Mouse (Mus musculus): ENCODE results near the gene Lsm11. TPM values are rescaled to one million over a fixed set of nuclear protein-coding genes. Genes with fewer than 3 reads are reported as not detected.

Gene Lsm11
- polyA plus RNA-seq, 1 experiment, result 8.5 TPM

DNA sequence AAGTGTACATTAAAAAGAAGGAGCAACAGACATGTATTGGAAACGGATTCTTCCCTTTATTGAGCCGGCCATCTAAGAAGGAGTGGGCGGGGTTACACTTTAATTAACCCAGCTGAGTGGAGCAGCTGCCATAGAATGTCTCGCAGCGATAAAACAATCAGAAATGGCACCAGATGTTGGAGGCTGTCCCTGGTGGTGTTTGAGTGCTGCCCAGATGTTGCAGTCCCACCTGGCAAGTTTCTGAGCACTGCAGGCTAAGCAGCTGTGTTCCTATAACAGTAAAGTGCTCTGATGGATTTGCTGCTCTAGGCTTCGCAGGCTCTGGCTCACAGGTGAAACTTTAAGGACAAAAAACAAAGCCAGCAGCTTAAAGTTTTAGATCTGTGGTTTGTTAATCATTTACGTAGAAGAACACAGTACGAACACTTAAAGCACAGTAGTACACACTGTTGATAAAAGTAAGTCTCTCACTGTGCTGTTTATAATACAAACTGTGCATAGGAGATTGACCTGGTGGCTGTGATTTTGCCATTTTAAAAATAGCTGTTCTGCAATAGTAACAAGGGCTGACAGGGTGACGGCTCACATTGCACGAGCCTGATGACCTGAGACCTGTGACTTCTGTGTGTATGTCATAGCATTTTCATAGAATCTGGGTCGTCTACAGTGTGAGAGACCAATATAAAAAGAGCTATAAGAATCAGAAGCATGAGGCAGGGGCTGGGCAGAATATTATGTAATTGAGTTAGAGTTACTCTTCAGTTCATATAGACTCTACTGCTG, 44.3 kb downstream of the Lsm11 start:
- H3K27ac ChIP-seq (ENCODE audit: insufficient read depth, low read length), result no peak overlapping the region

DNA sequence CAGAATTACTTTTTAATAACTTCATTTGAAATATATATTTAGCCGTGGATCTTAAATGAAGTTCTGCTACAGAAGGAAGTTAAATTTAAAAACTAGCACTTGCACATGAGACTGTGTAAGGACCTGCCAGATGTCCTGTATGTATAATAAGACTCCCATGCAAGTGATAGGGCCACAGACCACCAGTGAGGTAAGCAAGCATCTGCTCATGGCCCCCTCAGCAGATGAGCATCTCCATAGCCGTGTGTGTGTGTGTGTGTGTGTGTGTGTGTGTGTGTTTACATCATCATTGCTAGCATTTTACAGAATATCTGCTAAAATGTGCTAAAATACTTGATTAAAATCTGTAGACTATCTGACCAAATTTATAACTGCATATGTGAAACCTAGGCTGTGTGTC, 47.3 kb downstream of the Lsm11 start:
- TF ChIP-seq POLR2A (IDR thresholded peaks at IDR 0.05; ENCODE audit: insufficient read depth, low read length), result no peak
- TF ChIP-seq EP300 (IDR thresholded peaks at IDR 0.05; ENCODE audit: insufficient read depth, low read depth, low read length), result no peak
- no peak for TF ChIP-seq CTCF (IDR thresholded peaks at IDR 0.05; ENCODE audit: low read depth, low read length)
- no peaks in the 10 kb centered on the region for H3K4me1 ChIP-seq (ENCODE audit: control insufficient read depth, insufficient read depth, low read length)
- no peak overlapping the region for H3K9ac ChIP-seq (ENCODE audit: low read depth, poor library complexity, severe bottlenecking)
- peaks cover 39% of the 10 kb centered on the region for H3K36me3 ChIP-seq (ENCODE audit: control insufficient read depth, insufficient read depth, low read length, poor library complexity, severe bottlenecking)
- no peaks in the 10 kb centered on the region for H3K9me3 ChIP-seq (replicated peaks; ENCODE audit: control insufficient read depth, insufficient read depth, low read length, poor library complexity, severe bottlenecking)
- no peak overlapping the region for H3K4me3 ChIP-seq (ENCODE audit: low read depth, low read length)
- H3K27ac ChIP-seq (ENCODE audit: insufficient read depth, low read length), result no peak overlapping the region
- H3K27me3 ChIP-seq (ENCODE audit: control insufficient read depth, insufficient read depth, low read length, poor library complexity, severe bottlenecking), result no peaks in the 10 kb centered on the region

More for the DNA sequence above, 44.3 kb downstream of the Lsm11 start:
- Histone ChIP-seq H3K9ac (ENCODE audit: low read depth, poor library complexity, severe bottlenecking) (no peak overlapping the region), H3K27me3 (ENCODE audit: control insufficient read depth, insufficient read depth, low read length, poor library complexity, severe bottlenecking) (no peaks in the 10 kb centered on the region), H3K4me1 (ENCODE audit: control insufficient read depth, insufficient read depth, low read length) (no peaks in the 10 kb centered on the region), H3K4me3 (ENCODE audit: low read depth, low read length) (no peak overlapping the region), H3K36me3 (ENCODE audit: control insufficient read depth, insufficient read depth, low read length, poor library complexity, severe bottlenecking) (peaks cover 20% of the 10 kb centered on the region), H3K9me3 (replicated peaks; ENCODE audit: control insufficient read depth, insufficient read depth, low read length, poor library complexity, severe bottlenecking) (no peaks in the 10 kb centered on the region)
- TF ChIP-seq POLR2A (IDR thresholded peaks at IDR 0.05; ENCODE audit: insufficient read depth, low read length), result no peak
- no peak for TF ChIP-seq EP300 (IDR thresholded peaks at IDR 0.05; ENCODE audit: insufficient read depth, low read depth, low read length)
- TF ChIP-seq CTCF (IDR thresholded peaks at IDR 0.05; ENCODE audit: low read depth, low read length), result no peak

DNA sequence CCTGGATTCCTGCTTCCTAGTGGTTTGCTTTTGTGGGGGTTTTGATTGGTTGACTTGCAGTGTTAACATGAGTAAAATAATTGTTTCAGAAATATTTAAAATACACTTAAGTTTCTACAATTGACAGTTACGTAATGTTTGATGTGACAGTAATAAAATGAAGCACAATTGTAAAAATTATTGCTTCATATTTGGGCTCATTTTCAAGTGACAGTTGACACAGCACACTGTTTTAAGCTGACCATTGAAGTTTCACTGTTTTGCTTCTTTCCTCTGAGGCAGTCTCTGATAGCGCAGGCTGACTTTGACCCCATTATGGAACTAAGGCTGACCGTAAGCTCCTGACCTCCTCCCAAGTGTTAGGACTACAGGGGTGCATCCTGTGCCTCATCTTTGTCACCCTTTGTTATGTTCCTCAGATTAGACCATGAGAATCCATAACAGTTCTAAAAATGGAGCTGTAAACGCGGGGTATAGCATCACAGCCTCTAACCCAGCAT, 51.8 kb downstream of the Lsm11 start:
- H3K27me3 ChIP-seq (ENCODE audit: control insufficient read depth, insufficient read depth, low read length, poor library complexity, severe bottlenecking), result no peaks in the 10 kb centered on the region
- H3K4me3 ChIP-seq (ENCODE audit: low read depth, low read length), result no peak overlapping the region
- H3K9ac ChIP-seq (ENCODE audit: low read depth, poor library complexity, severe bottlenecking), result no peak overlapping the region
- no peak overlapping the region for H3K27ac ChIP-seq (ENCODE audit: insufficient read depth, low read length)
- no peaks in the 10 kb centered on the region for H3K4me1 ChIP-seq (ENCODE audit: control insufficient read depth, insufficient read depth, low read length)
- H3K36me3 ChIP-seq (ENCODE audit: control insufficient read depth, insufficient read depth, low read length, poor library complexity, severe bottlenecking), result peaks cover 51% of the 10 kb centered on the region
- no peaks in the 10 kb centered on the region for H3K9me3 ChIP-seq (replicated peaks; ENCODE audit: control insufficient read depth, insufficient read depth, low read length, poor library complexity, severe bottlenecking)
- TF ChIP-seq EP300 (IDR thresholded peaks at IDR 0.05; ENCODE audit: insufficient read depth, low read depth, low read length), result no peak

DNA sequence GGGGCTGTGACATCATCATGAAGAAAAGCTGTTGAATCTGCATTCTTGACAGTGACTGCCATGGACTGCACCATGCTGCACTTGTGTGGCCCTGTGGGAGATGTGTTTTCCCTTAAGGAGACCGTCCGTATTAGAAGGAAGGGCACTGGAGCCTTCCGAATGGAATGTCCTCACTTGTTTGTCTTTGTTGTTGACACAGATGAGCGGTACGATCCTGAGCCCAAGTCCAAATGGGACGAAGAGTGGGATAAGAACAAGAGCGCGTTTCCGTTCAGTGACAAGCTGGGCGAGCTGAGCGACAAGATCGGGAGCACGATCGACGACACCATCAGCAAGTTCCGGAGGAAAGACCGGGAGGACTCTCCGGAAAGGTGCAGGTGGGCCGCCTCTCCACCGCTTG, 54.3 kb downstream of the Lsm11 start:
- H3K9ac ChIP-seq (ENCODE audit: low read depth, poor library complexity, severe bottlenecking), result no peak overlapping the region
- peaks cover 55% of the 10 kb centered on the region for H3K36me3 ChIP-seq (ENCODE audit: control insufficient read depth, insufficient read depth, low read length, poor library complexity, severe bottlenecking)
- no peaks in the 10 kb centered on the region for H3K4me1 ChIP-seq (ENCODE audit: control insufficient read depth, insufficient read depth, low read length)
- no peak overlapping the region for H3K4me3 ChIP-seq (ENCODE audit: low read depth, low read length)
- H3K27ac ChIP-seq (ENCODE audit: insufficient read depth, low read length), result no peak overlapping the region
- H3K9me3 ChIP-seq (replicated peaks; ENCODE audit: control insufficient read depth, insufficient read depth, low read length, poor library complexity, severe bottlenecking), result no peaks in the 10 kb centered on the region
- TF ChIP-seq POLR2A (IDR thresholded peaks at IDR 0.05; ENCODE audit: insufficient read depth, low read length) (no peak), EP300 (IDR thresholded peaks at IDR 0.05; ENCODE audit: insufficient read depth, low read depth, low read length) (no peak), CTCF (IDR thresholded peaks at IDR 0.05; ENCODE audit: low read depth, low read length) (no peak)
- H3K27me3 ChIP-seq (ENCODE audit: control insufficient read depth, insufficient read depth, low read length, poor library complexity, severe bottlenecking), result no peaks in the 10 kb centered on the region

DNA sequence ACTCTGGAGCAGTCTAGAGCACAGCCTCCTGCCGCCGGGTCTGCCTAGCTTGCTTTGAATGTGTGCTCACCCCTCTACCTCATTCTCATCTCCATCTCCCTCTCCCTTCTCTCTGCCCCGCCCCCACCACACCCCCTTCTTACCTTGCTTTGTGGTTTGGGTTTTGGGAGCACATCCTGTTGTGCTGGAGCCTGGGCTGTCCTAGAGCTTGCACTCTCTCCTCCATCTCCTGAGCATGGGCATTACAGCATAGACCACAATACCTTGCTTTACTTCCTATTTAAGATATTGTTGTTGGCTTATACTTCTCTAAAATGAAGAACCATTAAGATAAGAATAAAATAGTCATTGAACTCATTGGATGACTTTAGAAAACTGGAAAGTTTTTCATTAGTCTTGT, 54.8 kb downstream of the Lsm11 start:
- H3K9ac ChIP-seq (ENCODE audit: low read depth, poor library complexity, severe bottlenecking), result no peak overlapping the region
- H3K9me3 ChIP-seq (replicated peaks; ENCODE audit: control insufficient read depth, insufficient read depth, low read length, poor library complexity, severe bottlenecking), result no peaks in the 10 kb centered on the region
- no peak overlapping the region for H3K27ac ChIP-seq (ENCODE audit: insufficient read depth, low read length)
- no peak for TF ChIP-seq CTCF (IDR thresholded peaks at IDR 0.05; ENCODE audit: low read depth, low read length)
- TF ChIP-seq POLR2A (IDR thresholded peaks at IDR 0.05; ENCODE audit: insufficient read depth, low read length), result no peak
- no peak for TF ChIP-seq EP300 (IDR thresholded peaks at IDR 0.05; ENCODE audit: insufficient read depth, low read depth, low read length)
- H3K27me3 ChIP-seq (ENCODE audit: control insufficient read depth, insufficient read depth, low read length, poor library complexity, severe bottlenecking), result no peaks in the 10 kb centered on the region
- H3K4me3 ChIP-seq (ENCODE audit: low read depth, low read length), result no peak overlapping the region
- no peaks in the 10 kb centered on the region for H3K4me1 ChIP-seq (ENCODE audit: control insufficient read depth, insufficient read depth, low read length)
- H3K36me3 ChIP-seq (ENCODE audit: control insufficient read depth, insufficient read depth, low read length, poor library complexity, severe bottlenecking), result peaks cover 53% of the 10 kb centered on the region

DNA sequence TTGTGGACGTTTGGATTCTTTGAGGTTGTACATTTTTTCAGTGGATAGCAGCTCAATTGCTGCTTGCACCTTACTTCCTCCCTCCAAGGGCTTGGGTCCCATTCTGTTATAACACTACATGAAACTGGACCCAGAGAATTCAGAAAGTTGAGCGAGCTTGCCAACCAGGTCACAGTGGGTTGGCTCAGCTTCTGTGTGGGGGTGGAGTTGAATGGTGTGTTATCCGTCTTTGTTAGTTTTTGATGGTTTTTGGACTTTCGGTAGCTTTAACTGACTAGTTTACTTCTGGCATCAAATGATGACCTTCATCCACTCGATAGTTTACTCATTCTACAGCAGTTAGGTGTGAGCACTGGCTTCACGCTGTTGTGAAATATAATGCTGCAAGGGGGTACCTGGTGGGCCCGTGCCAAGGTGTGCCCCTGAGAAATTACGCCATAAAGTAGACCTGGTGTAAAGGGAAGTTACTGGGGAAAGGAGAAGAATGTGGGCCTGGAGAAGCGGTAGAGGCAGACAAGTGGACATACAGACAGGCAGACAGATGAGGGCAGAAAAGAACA, 56.2 kb downstream of the Lsm11 start:
- no peak overlapping the region for H3K4me3 ChIP-seq (ENCODE audit: low read depth, low read length)
- TF ChIP-seq CTCF (IDR thresholded peaks at IDR 0.05; ENCODE audit: low read depth, low read length) (no peak), POLR2A (IDR thresholded peaks at IDR 0.05; ENCODE audit: insufficient read depth, low read length) (no peak)
- H3K9ac ChIP-seq (ENCODE audit: low read depth, poor library complexity, severe bottlenecking), result no peak overlapping the region
- H3K9me3 ChIP-seq (replicated peaks; ENCODE audit: control insufficient read depth, insufficient read depth, low read length, poor library complexity, severe bottlenecking), result no peaks in the 10 kb centered on the region
- H3K4me1 ChIP-seq (ENCODE audit: control insufficient read depth, insufficient read depth, low read length), result no peaks in the 10 kb centered on the region
- H3K27ac ChIP-seq (ENCODE audit: insufficient read depth, low read length), result no peak overlapping the region
- H3K36me3 ChIP-seq (ENCODE audit: control insufficient read depth, insufficient read depth, low read length, poor library complexity, severe bottlenecking), result peaks cover 48% of the 10 kb centered on the region
- H3K27me3 ChIP-seq (ENCODE audit: control insufficient read depth, insufficient read depth, low read length, poor library complexity, severe bottlenecking), result no peaks in the 10 kb centered on the region
